Comparison of ENCODE assay signal across 9 mouse cellular contexts in the genomic region with DNA sequence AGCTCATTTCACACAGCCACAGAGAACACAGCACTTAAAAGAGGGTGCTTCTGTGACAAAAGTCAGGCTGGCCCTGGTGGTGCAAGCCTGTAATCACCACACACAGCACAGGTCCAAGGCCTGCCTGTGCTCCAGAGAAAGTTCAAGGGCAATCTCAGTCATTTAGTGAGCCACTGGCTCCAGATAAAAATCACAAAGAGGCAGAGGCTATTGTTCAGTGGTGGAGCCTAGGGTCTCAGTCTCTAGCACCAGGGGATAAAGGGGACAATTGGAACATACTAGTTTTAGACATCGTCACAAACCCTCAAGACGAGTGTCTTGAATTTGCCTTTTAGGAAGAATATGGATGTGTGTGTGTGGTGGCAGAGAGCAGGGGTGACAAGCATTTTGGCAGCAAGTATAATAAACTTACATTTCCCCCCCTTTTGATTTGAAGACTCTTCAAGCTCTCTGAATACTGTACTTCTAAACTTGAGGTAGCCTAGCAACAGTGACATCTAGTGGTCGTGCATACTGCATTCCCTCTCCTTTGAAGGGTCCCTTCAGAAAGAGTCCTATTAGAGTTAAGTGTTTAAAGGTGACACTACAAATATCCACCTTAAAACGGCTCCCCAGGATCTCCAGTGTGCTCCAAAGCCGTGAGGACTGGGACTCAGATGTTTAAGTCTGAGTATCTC. TPM values are rescaled to one million over a fixed set of nuclear protein-coding genes. Genes with fewer than 3 reads are reported as not detected.
DNase-seq lines count a peak whose midpoint lies in the region; ATAC-seq lines count a peak whose summit lies in the region.
"Had no signal": no experiment of that assay in that cellular context is flagged by ENCODE, and none has a peak within 500 bp of the region (broad histone marks: within the 10 kb centered on the region; RNA-seq: fewer than 3 reads in every experiment).

No protein-coding gene starts in this region.

- no peak overlapping the region for H3K9ac ChIP-seq in lung, embryonic 16.5 days (ENCODE audit: low read length)
- H3K9ac ChIP-seq: stomach, embryonic 15.5 days had no signal

- peak; percentile 55 to 79 for DNase-seq in adrenal gland, adult (ENCODE audit: inconsistent age in 2 of 2, low spot score in 1 of 2)
- no peak for DNase-seq in adrenal gland, postnatal 4 days (ENCODE audit: low spot score in 2 of 2)
- DNase-seq in NIH3T3 (ENCODE audit: low read depth): peak; percentile 84
- peak; percentile 15 to 34 for DNase-seq in cerebellum, postnatal 36 days
- peak; percentile 9 to 26 for DNase-seq in heart, adult 9 months (ENCODE audit: low spot score in 2 of 2)
- DNase-seq in kidney, postnatal 14 days: peak; percentile 56
- peak; percentile 28 for DNase-seq in retina, postnatal 7 days (ENCODE audit: low read depth, low spot score)

- no peaks in the 10 kb centered on the region for H3K4me1 ChIP-seq in lung, embryonic 16.5 days (replicated peaks; ENCODE audit: control insufficient read depth, insufficient read depth, low read length)
- H3K4me1 ChIP-seq: stomach, embryonic 15.5 days had no signal

- ATAC-seq in lung, embryonic 16.5 days (ENCODE audit: low read depth): peak; percentile 75; the same call in 1 of the 2 replicates

- WGBS in lung, embryonic 16.5 days: 27% methylated on average over 5 of the region's 5 CpGs

- no peaks in the 10 kb centered on the region for H3K9me3 ChIP-seq in lung, embryonic 16.5 days (ENCODE audit: control insufficient read depth, low read length)
- H3K9me3 ChIP-seq: stomach, embryonic 15.5 days had no signal

- H3K4me3 ChIP-seq in lung, embryonic 16.5 days (ENCODE audit: low read length): no peak overlapping the region
- H3K4me3 ChIP-seq: stomach, embryonic 15.5 days had no signal

- H3K36me3 ChIP-seq in lung, embryonic 16.5 days (ENCODE audit: control insufficient read depth, insufficient read depth, low read length): no peaks in the 10 kb centered on the region
- H3K36me3 ChIP-seq: stomach, embryonic 15.5 days had no signal

- no peak overlapping the region for H3K27ac ChIP-seq in lung, embryonic 16.5 days (ENCODE audit: low read length)
- H3K27ac ChIP-seq: stomach, embryonic 15.5 days had no signal

- H3K27me3 ChIP-seq in lung, embryonic 16.5 days (ENCODE audit: control insufficient read depth, insufficient read depth, low read depth, low read length): no peaks in the 10 kb centered on the region; the same call in 1 of the 2 replicates
- H3K27me3 ChIP-seq: stomach, embryonic 15.5 days had no signal

- H3K4me2 ChIP-seq in lung, embryonic 16.5 days (ENCODE audit: low read depth, low read length): no peak overlapping the region
- H3K4me2 ChIP-seq: stomach, embryonic 15.5 days had no signal

RNA-seq across cellular contexts. Expression of gene Dlx5, which starts 33.1 kb away (rescaled TPM):
- total RNA-seq in adrenal gland, postnatal 4 days (2021): 1 to 10 TPM in 1 of 2 experiments, under 1 TPM in 1; 0.31 to 1.2 TPM
- polyA plus RNA-seq in lung, embryonic 16.5 days (2015; fragmentation: Nextera tagmentation; extraction: Ambion mirVana): 0.26 and 0.69 TPM in 2 replicates

RNA-seq across cellular contexts. Expression of gene Sdhaf3, which starts 40.8 kb away (rescaled TPM):
- total RNA-seq in adrenal gland, postnatal 4 days (2021): 1 to 10 TPM; 5.1 to 5.9 TPM
- polyA plus RNA-seq in lung, embryonic 16.5 days (2015; fragmentation: Nextera tagmentation; extraction: Ambion mirVana): 3.6 and 4.4 TPM in 2 replicates

RNA-seq across cellular contexts. Expression of gene Dlx6, which starts 51.9 kb away (rescaled TPM):
- under 1 TPM in 1 of 2 experiments, not detected in 1; 0.42 TPM for total RNA-seq in adrenal gland, postnatal 4 days (2021)
- polyA plus RNA-seq in lung, embryonic 16.5 days (2015; fragmentation: Nextera tagmentation; extraction: Ambion mirVana): not detected in 2 replicates

Comparison
In these comparisons a context has a peak if more than half of its experiments do, and no peak if none do; other contexts are left out.
1. DNase-seq: peak in adrenal gland, adult (2 of 2), NIH3T3 (single experiment), cerebellum, postnatal 36 days (2 of 2), heart, adult 9 months (2 of 2), kidney, postnatal 14 days (single experiment) and retina, postnatal 7 days (single experiment); none in adrenal gland, postnatal 4 days (0 of 2).